Mouse (Mus musculus): Measurements from ENCODE around the gene Ugt1a6b.
"Not testable (repeated sequence)": the region's sequence is repeated elsewhere in the genome, so short reads cannot be mapped to it uniquely, and the experiment has no call there.

The Ugt1a6b gene

GRCm38 (mm10) chr1:88223591-88223990 is 120.5 kb downstream of the Ugt1a6b start:
- DNase-seq (ENCODE audit: low spot score in 2 of 2), result no peak

DNA sequence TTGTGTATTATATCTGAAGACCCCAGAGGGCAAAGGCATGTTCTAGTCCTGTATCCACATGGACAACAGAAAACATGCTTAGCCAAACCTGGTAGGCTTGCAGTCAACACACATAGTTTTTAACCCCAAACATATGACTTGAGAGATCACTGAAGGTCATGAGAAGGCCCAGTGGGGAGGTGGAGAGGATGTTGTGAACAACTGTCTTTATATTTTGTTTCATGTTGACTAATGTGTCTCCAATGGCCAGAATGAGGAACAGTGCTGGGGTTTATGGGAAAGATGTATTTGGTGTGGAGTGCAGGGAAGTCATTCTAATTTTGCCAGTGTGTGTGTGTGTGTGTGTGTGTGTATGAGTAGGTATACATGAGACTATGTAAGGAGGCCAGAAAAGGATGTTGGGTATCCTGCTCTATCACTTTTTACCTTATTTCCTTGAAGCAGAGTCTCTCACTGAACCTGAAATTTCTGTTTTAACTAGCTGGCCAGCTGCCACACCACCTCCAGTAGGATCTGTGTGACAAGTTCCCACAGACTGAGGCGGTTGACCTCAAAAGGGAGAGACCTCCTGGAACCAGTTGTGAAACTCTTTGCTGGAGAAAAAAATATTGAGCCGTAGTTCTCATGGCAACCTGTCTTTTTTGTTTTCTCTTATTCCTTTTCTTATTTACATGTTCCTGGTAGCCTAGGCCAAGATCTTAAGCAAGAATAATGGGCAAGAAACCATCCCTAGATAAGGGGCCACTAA is 121.2 kb downstream of the Ugt1a6b start:
- DNase-seq (ENCODE audit: low spot score in 2 of 2), result no peak

- DNase-seq (ENCODE audit: low spot score in 2 of 2), result not testable (repeated sequence)
Observed at GRCm38 (mm10) chr1:88225301-88225700, 122.2 kb downstream of the Ugt1a6b start.

DNA sequence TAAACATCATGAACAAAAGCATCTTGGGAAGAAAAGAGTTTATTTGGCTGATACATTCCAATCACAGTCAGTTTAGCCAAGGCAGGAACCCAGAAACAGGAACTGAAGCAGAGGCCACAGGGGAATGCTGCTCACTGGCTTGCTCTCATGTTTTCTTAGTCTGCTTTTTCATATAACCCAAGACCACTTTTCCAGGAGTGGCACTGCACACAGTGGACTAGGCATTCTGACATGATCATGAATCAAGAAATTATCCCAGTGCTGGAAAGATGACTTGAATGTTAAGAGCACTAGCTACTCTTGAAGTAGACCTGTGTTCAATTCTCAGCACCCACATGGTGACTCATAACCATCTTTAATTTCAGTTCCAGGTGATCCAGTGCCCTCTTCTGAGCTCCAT is 122.7 kb downstream of the Ugt1a6b start:
- no peak for DNase-seq (ENCODE audit: low spot score in 2 of 2)

DNA sequence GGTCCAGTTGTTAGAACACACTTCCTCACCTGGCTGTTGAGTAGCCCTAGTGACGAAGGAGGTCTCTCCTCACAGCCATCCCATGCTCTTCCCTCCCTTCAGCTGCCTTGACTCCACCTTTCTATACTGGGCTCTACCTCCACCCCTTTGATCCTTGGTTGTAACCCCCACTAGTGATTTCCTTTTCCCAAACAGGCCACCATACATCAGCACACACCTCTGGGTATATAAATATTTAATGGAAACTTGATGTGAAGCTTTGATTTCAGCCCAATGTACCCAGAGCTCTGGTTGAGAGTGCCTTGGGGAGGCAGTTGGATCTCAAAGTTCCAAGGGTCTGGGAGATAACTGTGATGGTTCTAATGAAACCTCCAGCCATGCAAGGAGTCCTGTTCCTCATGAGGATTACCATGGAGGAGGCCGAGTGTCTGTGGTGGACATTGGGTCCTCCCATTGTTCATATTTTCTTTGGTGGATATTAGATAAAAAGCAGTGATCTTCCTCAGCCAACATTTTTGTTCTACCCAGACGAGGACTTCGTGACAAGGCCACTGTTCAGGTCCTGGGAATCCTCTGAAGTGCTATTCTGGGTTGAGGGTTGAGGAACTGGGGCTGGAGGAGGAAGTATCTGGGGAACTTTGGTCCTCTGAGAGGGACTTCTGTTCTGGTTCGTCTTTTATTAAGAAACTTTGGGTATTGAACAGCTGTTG is 123.8 kb downstream of the Ugt1a6b start, which contains the start of gene Mroh2a:
Gene Mroh2a (plus strand): TSS at position 317 of the 710 bp plus-strand sequence.
- DNase-seq (ENCODE audit: low spot score in 2 of 2), result no peak

DNA sequence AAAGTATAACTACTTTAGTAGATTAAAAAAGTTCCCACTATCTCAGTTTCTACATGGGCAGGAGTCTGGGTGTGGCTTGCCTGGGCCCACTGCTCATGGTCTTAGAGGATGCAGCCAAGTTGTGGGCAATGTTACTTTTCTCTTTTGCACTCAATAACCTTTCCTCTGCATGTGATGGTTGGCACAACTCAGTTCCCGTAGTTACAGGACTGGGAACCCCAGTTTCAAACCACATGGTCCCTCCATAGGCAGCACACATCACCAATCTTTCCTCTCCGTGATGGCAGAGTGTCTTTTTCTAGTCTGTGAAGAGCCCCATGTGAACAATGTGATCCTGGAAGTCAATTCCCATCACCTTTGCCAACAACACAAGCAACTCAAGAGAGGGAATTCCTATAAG is 124.4 kb downstream of the Ugt1a6b start:
- DNase-seq (ENCODE audit: low spot score in 2 of 2), result no peak

DNA sequence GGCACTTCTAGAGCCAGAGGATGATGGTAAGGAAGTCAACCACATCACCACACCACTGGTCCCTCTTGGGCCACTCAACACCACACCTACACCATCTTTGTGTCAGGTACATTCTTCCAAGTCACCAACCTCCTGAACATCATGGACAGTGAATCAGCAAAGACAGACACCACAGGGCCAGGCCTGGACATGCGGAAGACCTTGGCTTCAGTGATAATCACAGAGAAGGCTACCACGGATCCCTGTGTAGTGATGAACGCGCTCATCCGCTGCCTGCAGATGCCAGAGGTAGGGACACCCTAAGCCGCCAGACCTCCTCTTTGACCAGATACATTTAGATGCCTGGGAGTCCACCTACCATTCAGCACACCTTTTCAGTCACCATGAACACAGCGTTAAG is 125.1 kb downstream of the Ugt1a6b start:
- no peak for DNase-seq (ENCODE audit: low spot score in 2 of 2)

DNA sequence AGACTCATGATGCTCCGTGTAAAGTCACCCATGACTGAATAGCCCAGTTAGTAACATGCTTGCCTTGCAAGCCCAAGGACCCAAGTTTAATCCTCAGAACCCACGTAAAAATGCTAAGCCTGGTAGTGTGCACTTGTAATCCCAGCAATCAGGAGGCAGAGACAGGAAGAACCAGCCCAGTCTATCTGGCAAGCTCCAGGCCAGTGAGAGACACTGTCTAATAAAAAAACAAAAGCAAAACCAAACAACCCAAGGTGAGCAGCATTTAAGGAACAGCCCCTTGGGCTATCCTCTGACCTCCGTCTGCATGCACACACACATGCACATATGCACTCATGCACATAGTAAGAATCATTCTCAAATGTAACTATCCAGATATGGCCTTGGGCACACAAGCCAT is 126.5 kb downstream of the Ugt1a6b start:
- DNase-seq (ENCODE audit: low spot score in 2 of 2), result no peak

DNA sequence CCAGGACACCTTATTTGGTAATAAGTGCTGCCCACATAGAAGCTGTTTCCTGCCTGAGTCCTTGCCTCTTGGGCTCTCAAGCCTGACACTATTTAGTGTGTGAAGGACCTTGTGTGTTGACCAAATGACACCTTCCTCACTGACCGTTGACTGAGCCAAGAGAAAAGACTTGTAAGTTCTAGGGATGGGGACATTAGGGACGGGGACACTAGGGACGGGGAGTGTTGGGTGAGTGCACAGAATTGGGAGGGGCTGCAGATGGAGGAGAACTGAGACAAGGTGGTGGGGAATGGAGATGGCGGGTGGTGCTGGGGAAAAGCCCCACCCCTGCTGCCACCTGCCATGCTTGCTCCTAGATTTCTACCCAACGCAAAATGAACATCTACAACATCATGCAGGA is 126.9 kb downstream of the Ugt1a6b start:
- no peak for DNase-seq (ENCODE audit: low spot score in 2 of 2)

- DNase-seq (ENCODE audit: low spot score in 2 of 2), result no peak
Observed at GRCm38 (mm10) chr1:88230421-88230820, 127.4 kb downstream of the Ugt1a6b start.

DNA sequence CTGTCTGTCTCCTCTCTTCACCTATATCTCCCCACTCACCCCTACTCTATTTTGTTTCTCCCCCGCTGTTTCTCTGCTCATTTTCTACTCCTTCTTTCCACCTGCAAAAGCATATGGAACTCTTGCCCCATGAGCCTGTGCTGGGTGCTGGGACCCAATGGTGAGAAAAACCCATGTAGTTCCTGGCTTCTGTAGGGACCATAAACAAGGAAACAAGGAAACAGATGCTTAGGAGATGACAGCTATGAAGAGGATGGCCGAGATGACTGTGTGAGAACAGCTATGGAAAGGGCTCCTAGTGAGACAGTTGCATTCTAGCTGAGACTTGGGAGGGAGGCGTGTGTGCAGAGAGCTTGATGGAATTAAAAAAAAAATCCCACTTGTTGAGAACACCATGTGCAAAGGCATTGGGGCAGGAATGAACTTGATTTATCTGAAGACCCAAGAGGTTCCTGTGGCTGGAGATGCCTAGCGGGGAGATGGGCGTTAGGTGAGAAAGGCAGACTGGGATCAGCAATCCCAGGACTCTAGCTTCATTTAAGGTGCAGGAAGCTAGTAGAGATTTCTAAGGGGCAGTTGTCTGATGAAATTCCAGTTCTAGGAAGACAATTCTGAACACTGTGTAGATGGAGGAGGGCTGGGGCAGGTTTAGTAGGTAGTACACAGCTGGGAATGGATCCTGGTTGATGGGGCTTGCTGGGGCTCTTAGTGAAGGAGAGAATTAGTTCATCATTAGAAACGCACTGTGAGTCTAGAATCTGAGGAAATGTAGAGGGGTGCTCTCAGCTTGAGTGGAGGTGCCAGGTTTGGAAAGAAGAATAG is 128.1 kb downstream of the Ugt1a6b start:
- no peak for DNase-seq (ENCODE audit: low spot score in 2 of 2)

DNA sequence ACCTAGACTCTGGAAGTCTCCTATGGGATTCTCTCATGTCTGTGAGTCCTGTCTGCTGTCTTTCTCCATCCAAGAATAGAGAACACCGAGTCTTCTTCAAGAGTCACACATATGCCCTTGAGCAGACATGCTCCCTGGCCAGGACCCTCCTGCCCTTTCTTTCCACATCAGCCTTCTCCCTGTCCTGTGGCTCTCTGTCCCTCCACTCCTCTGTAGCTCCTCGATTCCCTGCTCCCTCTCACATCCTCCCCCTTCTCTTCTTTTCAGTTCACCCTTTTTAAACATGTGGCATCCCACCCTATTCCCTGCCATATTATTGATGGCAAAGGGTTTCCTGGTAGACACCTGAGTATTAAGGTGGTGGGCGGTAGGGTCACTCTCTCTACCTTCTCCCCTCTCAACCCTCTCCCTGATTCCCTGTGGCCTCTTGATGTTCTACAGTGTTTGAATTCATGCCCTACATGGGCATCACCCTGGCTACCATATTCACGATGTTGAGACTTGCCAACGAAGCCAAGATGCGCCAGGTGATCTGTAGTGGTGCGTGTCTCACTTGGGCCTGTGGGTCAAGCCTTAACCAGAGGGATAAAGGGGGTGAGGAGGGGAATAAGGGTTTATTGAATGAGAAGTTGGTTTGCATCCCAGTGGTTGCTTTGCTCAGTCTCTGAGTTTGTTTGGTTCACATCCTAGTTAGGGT is 128.9 kb downstream of the Ugt1a6b start:
- DNase-seq (ENCODE audit: low spot score in 2 of 2), result no peak

GRCm38 (mm10) chr1:88232664-88233380 is 129.8 kb downstream of the Ugt1a6b start:
- no peak for DNase-seq (ENCODE audit: low spot score in 2 of 2)

GRCm38 (mm10) chr1:88233421-88234247 is 130.6 kb downstream of the Ugt1a6b start:
- no peak for DNase-seq (ENCODE audit: low spot score in 2 of 2)

DNA sequence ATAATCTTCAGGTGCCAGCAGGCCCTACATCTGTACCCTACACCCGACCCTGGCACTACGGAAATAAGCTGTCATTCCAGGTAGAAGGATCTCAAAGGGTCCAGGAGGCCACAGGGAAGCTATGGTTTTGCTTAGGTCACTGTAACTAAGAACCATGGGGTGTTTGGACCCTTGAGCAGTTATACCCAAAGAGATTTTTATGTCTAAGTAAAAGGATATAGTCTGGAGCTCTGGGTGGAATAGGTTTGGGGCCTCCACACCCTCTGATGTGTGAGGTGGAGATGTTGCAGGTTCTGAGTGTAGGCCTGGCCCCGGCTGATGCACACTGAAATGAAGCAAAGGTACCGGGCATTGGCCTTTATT is 131.2 kb downstream of the Ugt1a6b start:
- DNase-seq (ENCODE audit: low spot score in 2 of 2), result no peak

GRCm38 (mm10) chr1:88234646-88235045 is 131.6 kb downstream of the Ugt1a6b start:
- DNase-seq (ENCODE audit: low spot score in 2 of 2), result no peak

- no peak for DNase-seq (ENCODE audit: low spot score in 2 of 2)
Observed at GRCm38 (mm10) chr1:88235046-88235893, 132.2 kb downstream of the Ugt1a6b start.

GRCm38 (mm10) chr1:88235894-88236415 is 132.9 kb downstream of the Ugt1a6b start:
- no peak for DNase-seq (ENCODE audit: low spot score in 2 of 2)

DNA sequence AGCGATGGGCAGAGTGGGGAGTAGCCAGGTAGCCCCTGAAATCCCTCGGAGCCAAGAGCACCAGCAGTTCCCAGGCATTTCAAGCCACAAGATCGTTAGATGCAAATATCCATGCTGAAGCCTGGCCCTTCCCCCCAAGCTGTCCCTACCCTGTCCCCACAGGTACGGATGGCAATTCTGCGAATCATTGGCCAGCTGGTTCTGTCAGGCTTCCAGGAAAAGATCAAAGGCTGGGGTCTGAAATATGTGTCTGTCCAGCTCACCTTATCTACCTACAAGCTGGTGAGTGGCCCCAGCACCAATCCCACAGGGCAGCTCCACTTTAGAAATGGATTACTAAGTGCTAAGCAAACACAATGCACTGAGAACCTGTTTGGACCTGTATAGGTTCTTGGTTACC is 134.3 kb downstream of the Ugt1a6b start:
- no peak for DNase-seq (ENCODE audit: low spot score in 2 of 2)

Data from right cerebral cortex, adult 2 months (tissue).